Mouse (Mus musculus) intestine, embryonic 16.5 days (tissue): Measurements from ENCODE around the gene Bace2. TPM values are rescaled to one million over a fixed set of nuclear protein-coding genes. Genes with fewer than 3 reads are reported as not detected.

Experiments
- ATAC-seq: fragments of 200-750 bp; cut with Nextera tagmentation; 2 replicates; pipeline ENCODE4 v1.8.0; 2017; ENCODE audit warnings: moderate TSS enrichment, moderate library complexity
- H3K27ac ChIP-seq: fragments of 300-500 bp; sonication (generic); 2 replicates; pipeline ENCODE4 v1.5.1; 2014; ENCODE audit warnings: mild to moderate bottlenecking, low read length
- H3K27me3 ChIP-seq: fragments of 300-500 bp; sonication (generic); replicated peaks from 2 replicates; pipeline ENCODE4 v1.6.1; 2014; ENCODE audit warnings: low read length, control low read depth, mixed read lengths; ENCODE audit not compliant: control insufficient read depth, insufficient read depth
- H3K36me3 ChIP-seq: fragments of 300-500 bp; sonication (generic); 2 replicates; pipeline ENCODE4 v1.6.1; 2014; ENCODE audit warnings: low read length, control low read depth; ENCODE audit not compliant: control insufficient read depth, insufficient read depth
- H3K4me1 ChIP-seq: fragments of 300-500 bp; sonication (generic); 2 replicates; pipeline ENCODE4 v1.6.1; 2014; ENCODE audit warnings: low read length, control low read depth, mixed read lengths; ENCODE audit not compliant: control insufficient read depth, insufficient read depth
- H3K4me2 ChIP-seq: fragments of 300-500 bp; sonication (generic); 2 replicates; pipeline ENCODE4 v1.6.1; 2014; ENCODE audit warnings: low read depth, low read length, control low read depth
- H3K4me3 ChIP-seq: fragments of 300-500 bp; sonication (generic); 2 replicates; pipeline ENCODE4 v1.5.1; 2014; ENCODE audit warnings: mild to moderate bottlenecking, low read length
- H3K9ac ChIP-seq: fragments of 300-500 bp; sonication (generic); 2 replicates; pipeline ENCODE4 v1.6.1; 2014; ENCODE audit warnings: low read depth, low read length
- H3K9me3 ChIP-seq: fragments of 300-500 bp; sonication (generic); 2 replicates; pipeline ENCODE4 v1.6.1; 2016; ENCODE audit warnings: low read length, control low read depth; ENCODE audit not compliant: control insufficient read depth
- WGBS: fragments of 180-500 bp; shearing (Covaris S2); extraction: QIAGEN DNeasy Blood & Tissue Kit; methylation state at CpG from one replicate; pipeline ENCODE4 v1.1.7; 2014; 5-methylcytosine and 5-hydroxymethylcytosine counted together
- polyA plus RNA-seq: library from polyadenylated mRNA; unstranded; fragments of >200 nt; fragmentation: Nextera tagmentation; extraction: Ambion mirVana; gene quantifications from 2 replicates; pipeline ENCODE4 v1.2.1, GENCODE M21; 2015

The Bace2 gene
- polyA plus RNA-seq, 1 experiment from 2014 or later = 17.0 TPM

- no peaks in the 10 kb centered on the region for H3K9me3 ChIP-seq
- no peaks in the 10 kb centered on the region for H3K4me1 ChIP-seq
- no peaks in the 10 kb centered on the region for H3K36me3 ChIP-seq
- no peak overlapping the region for H3K4me2 ChIP-seq
- 70% methylated on average over 2 of the region's 2 CpGs for WGBS
- H3K9ac ChIP-seq = no peak overlapping the region
- no peak; the same call in 1 of the 2 replicates for ATAC-seq
- no peak overlapping the region for H3K4me3 ChIP-seq
- no peaks in the 10 kb centered on the region for H3K27me3 ChIP-seq
- no peak overlapping the region for H3K27ac ChIP-seq
Observed at GRCm38 (mm10) chr16:97478655-97479054, 122.1 kb downstream of the Bace2 start.

- Histone ChIP-seq H3K27ac (no peak overlapping the region), H3K36me3 (no peaks in the 10 kb centered on the region), H3K4me2 (no peak overlapping the region), H3K9ac (no peak overlapping the region), H3K27me3 (no peaks in the 10 kb centered on the region), H3K4me3 (no peak overlapping the region), H3K4me1 (no peaks in the 10 kb centered on the region), H3K9me3 (no peaks in the 10 kb centered on the region)
- 81% methylated on average over 1 of the region's 1 CpGs for WGBS
- no peak for ATAC-seq
Observed at GRCm38 (mm10) chr16:97492369-97492768, 135.8 kb downstream of the Bace2 start.

Other genes starting within 250 kb of the Bace2 start
- gene Dscam, start 186.0 kb upstream of the Bace2 start, polyA plus RNA-seq = 0.05 and 0.21 TPM in 2 replicates
- gene Mx1, start 106.2 kb downstream of the Bace2 start, polyA plus RNA-seq = 0.18 and 0.38 TPM in 2 replicates
- 1.3 and 1.7 TPM in 2 replicates for gene Fam3b, start 158.1 kb downstream of the Bace2 start, polyA plus RNA-seq